Mouse (Mus musculus) hindbrain, embryonic 14.5 days (tissue): ENCODE results near the gene Shld1. TPM values are rescaled to one million over a fixed set of nuclear protein-coding genes. Genes with fewer than 3 reads are reported as not detected.

ENCODE experiments used
- ATAC-seq: fragments of 200-750 bp; cut with Nextera tagmentation; 2 replicates; pipeline ENCODE4 v1.8.0; 2017; ENCODE audit warnings: moderate number of reproducible peaks, mild to moderate bottlenecking, moderate TSS enrichment, moderate library complexity; ENCODE audit not compliant: low FRiP score
- DNase-seq: peaks from one replicate; pipeline ENCODE4 v3.0.0-alpha.2; 2015; ENCODE audit warnings: low spot score
- H3K27ac ChIP-seq: fragments of 300-500 bp; sonication (generic); 2 replicates; pipeline ENCODE4 v1.5.1; 2014; ENCODE audit warnings: mild to moderate bottlenecking, moderate library complexity
- H3K27me3 ChIP-seq: fragments of 300-500 bp; sonication (generic); 2 replicates; pipeline ENCODE4 v1.6.1; 2014; ENCODE audit warnings: mild to moderate bottlenecking, low read length, mixed read lengths; ENCODE audit not compliant: control insufficient read depth, insufficient read depth
- H3K36me3 ChIP-seq: fragments of 300-500 bp; sonication (generic); replicated peaks from 2 replicates; pipeline ENCODE4 v1.6.1; 2014; ENCODE audit not compliant: control insufficient read depth, insufficient read depth
- H3K4me1 ChIP-seq: fragments of 300-500 bp; sonication (generic); replicated peaks from 2 replicates; pipeline ENCODE4 v1.6.1; 2014; ENCODE audit warnings: antibody characterized with exemption, low read length, mixed read lengths; ENCODE audit not compliant: control insufficient read depth, insufficient read depth
- H3K4me2 ChIP-seq: fragments of 300-500 bp; sonication (generic); replicated peaks from 2 replicates; pipeline ENCODE4 v1.6.1; 2014; ENCODE audit warnings: mild to moderate bottlenecking, moderate library complexity
- H3K4me3 ChIP-seq: fragments of 300-500 bp; sonication (generic); replicated peaks from 2 replicates; pipeline ENCODE4 v1.5.1; 2014; ENCODE audit warnings: mild to moderate bottlenecking, low read length
- H3K9ac ChIP-seq: fragments of 300-500 bp; sonication (generic); 2 replicates; pipeline ENCODE4 v1.6.1; 2014
- H3K9me3 ChIP-seq: fragments of 300-500 bp; sonication (generic); 2 replicates; pipeline ENCODE4 v1.6.1; 2016; ENCODE audit warnings: low read length; ENCODE audit not compliant: control insufficient read depth
- WGBS: fragments of 180-500 bp; shearing (Covaris S2); extraction: QIAGEN DNeasy Blood & Tissue Kit; methylation state at CpG from one replicate; pipeline ENCODE4 v1.1.7; 2014; 5-methylcytosine and 5-hydroxymethylcytosine counted together
- polyA plus RNA-seq: library from polyadenylated mRNA; unstranded; fragments of >200 nt; fragmentation: Nextera tagmentation; extraction: Ambion mirVana; gene quantifications from 2 replicates; pipeline ENCODE4 v1.2.1, GENCODE M21; 2014

The Shld1 gene
- polyA plus RNA-seq, 1 experiment from 2014 or later, result 21.9 TPM

GRCm38 (mm10) chr2:132654834-132655495, 31.8 kb upstream of the Shld1 start:
- H3K9ac ChIP-seq, result no peak overlapping the region
- 85% methylated on average over 6 of the region's 6 CpGs for WGBS
- H3K36me3 ChIP-seq, result no peaks in the 10 kb centered on the region
- H3K27ac ChIP-seq, result no peak overlapping the region
- H3K4me1 ChIP-seq, result no peaks in the 10 kb centered on the region
- H3K4me2 ChIP-seq, result no peak overlapping the region
- DNase-seq, result no peak
- ATAC-seq, result no peak
- H3K27me3 ChIP-seq, result no peaks in the 10 kb centered on the region
- H3K9me3 ChIP-seq, result no peaks in the 10 kb centered on the region
- no peak overlapping the region for H3K4me3 ChIP-seq

- H3K9ac ChIP-seq, result no peak overlapping the region
- no peaks in the 10 kb centered on the region for H3K9me3 ChIP-seq
- no peak overlapping the region for H3K27ac ChIP-seq
- H3K36me3 ChIP-seq, result no peaks in the 10 kb centered on the region
- no peak for DNase-seq
- H3K27me3 ChIP-seq, result no peaks in the 10 kb centered on the region
- WGBS, result 78% methylated on average over 2 of the region's 2 CpGs
- no peaks in the 10 kb centered on the region for H3K4me1 ChIP-seq
- H3K4me3 ChIP-seq, result no peak overlapping the region
- no peak for ATAC-seq
- H3K4me2 ChIP-seq, result no peak overlapping the region
These were observed 29.5 kb upstream of the Shld1 start for GRCm38 (mm10) chr2:132657186-132657585.

- DNase-seq, result no peak
- no peak overlapping the region for H3K27ac ChIP-seq
- H3K9ac ChIP-seq, result no peak overlapping the region
- no peaks in the 10 kb centered on the region for H3K27me3 ChIP-seq
- no peak for ATAC-seq
- no peaks in the 10 kb centered on the region for H3K4me1 ChIP-seq
- H3K4me3 ChIP-seq, result no peak overlapping the region
- H3K9me3 ChIP-seq, result no peaks in the 10 kb centered on the region
- no peaks in the 10 kb centered on the region for H3K36me3 ChIP-seq
- H3K4me2 ChIP-seq, result no peak overlapping the region
- WGBS, result 88% methylated on average over 9 of the region's 9 CpGs
These were observed 28.2 kb upstream of the Shld1 start for GRCm38 (mm10) chr2:132658412-132659120.

GRCm38 (mm10) chr2:132669091-132669490, 17.6 kb upstream of the Shld1 start:
- DNase-seq (no peak), ATAC-seq (no peak)
- no peak overlapping the region for H3K4me2 ChIP-seq
- H3K27me3 ChIP-seq, result no peaks in the 10 kb centered on the region
- H3K4me1 ChIP-seq, result no peaks in the 10 kb centered on the region
- no peak overlapping the region for H3K4me3 ChIP-seq
- WGBS, result 88% methylated on average over 6 of the region's 6 CpGs
- no peak overlapping the region for H3K27ac ChIP-seq
- no peaks in the 10 kb centered on the region for H3K9me3 ChIP-seq
- no peak overlapping the region for H3K9ac ChIP-seq
- H3K36me3 ChIP-seq, result no peaks in the 10 kb centered on the region

GRCm38 (mm10) chr2:132670290-132670689, 16.4 kb upstream of the Shld1 start:
- no peaks in the 10 kb centered on the region for H3K4me1 ChIP-seq
- H3K4me3 ChIP-seq, result no peak overlapping the region
- H3K36me3 ChIP-seq, result no peaks in the 10 kb centered on the region
- no peaks in the 10 kb centered on the region for H3K9me3 ChIP-seq
- 74% methylated on average over 4 of the region's 4 CpGs for WGBS
- no peak overlapping the region for H3K27ac ChIP-seq
- H3K27me3 ChIP-seq, result no peaks in the 10 kb centered on the region
- no peak for DNase-seq
- no peak overlapping the region for H3K9ac ChIP-seq
- no peak for ATAC-seq
- no peak overlapping the region for H3K4me2 ChIP-seq

- 92% methylated on average over 3 of the region's 3 CpGs for WGBS
- no peak overlapping the region for H3K4me2 ChIP-seq
- ATAC-seq, result no peak
These were observed 14.6 kb upstream of the Shld1 start for GRCm38 (mm10) chr2:132672121-132672520.

GRCm38 (mm10) chr2:132676111-132676510, 10.6 kb upstream of the Shld1 start:
- Histone ChIP-seq H3K27ac (no peak overlapping the region), H3K36me3 (no peaks in the 10 kb centered on the region), H3K4me2 (no peak overlapping the region), H3K4me3 (no peak overlapping the region), H3K9me3 (no peaks in the 10 kb centered on the region), H3K4me1 (no peaks in the 10 kb centered on the region), H3K9ac (no peak overlapping the region), H3K27me3 (no peaks in the 10 kb centered on the region)
- ATAC-seq (no peak), DNase-seq (no peak)
- WGBS, result 80% methylated on average over 4 of the region's 4 CpGs

More at GRCm38 (mm10) chr2:132672121-132672520, 14.6 kb upstream of the Shld1 start:
- Histone ChIP-seq H3K9ac (no peak overlapping the region), H3K36me3 (no peaks in the 10 kb centered on the region), H3K4me1 (no peaks in the 10 kb centered on the region), H3K27me3 (no peaks in the 10 kb centered on the region), H3K27ac (no peak overlapping the region), H3K4me3 (no peak overlapping the region), H3K9me3 (no peaks in the 10 kb centered on the region)
- DNase-seq, result no peak

GRCm38 (mm10) chr2:132685001-132685400, 1.7 kb upstream of the Shld1 start:
- Histone ChIP-seq H3K27ac (no peak overlapping the region), H3K4me2 (no peak overlapping the region), H3K9me3 (no peaks in the 10 kb centered on the region), H3K27me3 (no peaks in the 10 kb centered on the region), H3K36me3 (no peaks in the 10 kb centered on the region), H3K9ac (no peak overlapping the region), H3K4me3 (no peak overlapping the region), H3K4me1 (peaks cover 4% of the 10 kb centered on the region; the same call in 1 of the 2 replicates)
- DNase-seq (no peak), ATAC-seq (no peak)

GRCm38 (mm10) chr2:132688611-132689021, 1.9 kb downstream of the Shld1 start:
- DNase-seq (no peak), ATAC-seq (no peak)
- WGBS, result 95% methylated on average over 7 of the region's 7 CpGs
- no peak overlapping the region for H3K27ac ChIP-seq
- no peak overlapping the region for H3K9ac ChIP-seq
- peaks cover 13% of the 10 kb centered on the region; the same call in 1 of the 2 replicates for H3K36me3 ChIP-seq
- peaks cover 4% of the 10 kb centered on the region; the same call in 1 of the 2 replicates for H3K4me1 ChIP-seq
- H3K4me3 ChIP-seq, result no peak overlapping the region
- H3K9me3 ChIP-seq, result no peaks in the 10 kb centered on the region
- H3K4me2 ChIP-seq, result no peak overlapping the region
- no peaks in the 10 kb centered on the region for H3K27me3 ChIP-seq
